Mouse (Mus musculus): ENCODE measurements around the gene Ank2.

Ank2 gene

DNA sequence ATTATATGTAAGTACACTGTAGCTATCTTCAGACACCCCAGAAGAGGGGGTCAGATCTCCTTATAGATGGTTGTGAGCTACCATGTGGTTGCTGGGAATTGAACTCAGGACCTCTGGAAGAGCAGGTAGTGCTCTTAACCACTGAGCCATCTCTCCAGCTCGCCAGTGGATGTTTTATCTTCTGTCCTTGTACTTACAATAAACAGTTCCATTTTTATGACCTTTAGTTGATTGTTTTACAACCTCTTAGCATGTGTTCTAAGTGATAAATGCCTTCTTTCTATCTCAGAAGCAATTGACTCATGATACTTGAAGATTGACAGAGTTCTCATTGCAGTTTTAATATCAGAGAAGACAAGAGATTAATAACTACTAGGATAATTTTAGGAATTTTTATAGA, 620.9 kb downstream of the Ank2 start:
- no peak for DNase-seq (ENCODE audit: low spot score)
